Mouse (Mus musculus): ENCODE results near the gene Zdhhc1.
A peak's percentile ranks its signal among the peaks of the same experiment; 100 is the strongest.

Zdhhc1 gene

GRCm38 (mm10) chr8:105476628-105477413 is 19.9 kb downstream of the Zdhhc1 start:
- DNase-seq (ENCODE audit: low spot score): peak; percentile 75

GRCm38 (mm10) chr8:105476161-105476560 is 20.5 kb downstream of the Zdhhc1 start:
- no peak for DNase-seq (ENCODE audit: low spot score)

GRCm38 (mm10) chr8:105475742-105476141 is 21.0 kb downstream of the Zdhhc1 start:
- no peak for DNase-seq (ENCODE audit: low spot score)

- DNase-seq (ENCODE audit: low spot score): no peak
Observed at GRCm38 (mm10) chr8:105475254-105475653, 21.4 kb downstream of the Zdhhc1 start.

- peak; percentile 44 for DNase-seq (ENCODE audit: low spot score)
Observed at GRCm38 (mm10) chr8:105474680-105475079, 22.0 kb downstream of the Zdhhc1 start.

- peak; percentile 72 for DNase-seq (ENCODE audit: low spot score)
Observed at GRCm38 (mm10) chr8:105473816-105474606, 22.7 kb downstream of the Zdhhc1 start.

- no peak for DNase-seq (ENCODE audit: low spot score)
Observed at GRCm38 (mm10) chr8:105472983-105473382, 23.7 kb downstream of the Zdhhc1 start.

GRCm38 (mm10) chr8:105472414-105472932 is 24.2 kb downstream of the Zdhhc1 start:
- DNase-seq (ENCODE audit: low spot score): no peak

GRCm38 (mm10) chr8:105471314-105472015 is 25.2 kb downstream of the Zdhhc1 start, which contains the start of gene Tppp3:
TSS of gene Tppp3 (minus strand) at chr8:105471526.
- peak; percentile 97 for DNase-seq (ENCODE audit: low spot score)

- DNase-seq (ENCODE audit: low spot score): no peak
Observed at GRCm38 (mm10) chr8:105470681-105471313, 25.9 kb downstream of the Zdhhc1 start.

GRCm38 (mm10) chr8:105470262-105470661 is 26.4 kb downstream of the Zdhhc1 start:
- DNase-seq (ENCODE audit: low spot score): no peak

GRCm38 (mm10) chr8:105469816-105470215 is 26.9 kb downstream of the Zdhhc1 start:
- no peak for DNase-seq (ENCODE audit: low spot score)

GRCm38 (mm10) chr8:105469041-105469695 is 27.5 kb downstream of the Zdhhc1 start:
- peak; percentile 85 for DNase-seq (ENCODE audit: low spot score)

- DNase-seq (ENCODE audit: low spot score): no peak
Observed at GRCm38 (mm10) chr8:105468002-105468720, 28.5 kb downstream of the Zdhhc1 start.

GRCm38 (mm10) chr8:105467396-105467985 is 29.2 kb downstream of the Zdhhc1 start:
- no peak for DNase-seq (ENCODE audit: low spot score)

- DNase-seq (ENCODE audit: low spot score): no peak
Observed at GRCm38 (mm10) chr8:105466700-105467291, 29.9 kb downstream of the Zdhhc1 start.

- DNase-seq (ENCODE audit: low spot score): no peak
Observed at GRCm38 (mm10) chr8:105466246-105466645, 30.5 kb downstream of the Zdhhc1 start.

GRCm38 (mm10) chr8:105464595-105464994 is 32.1 kb downstream of the Zdhhc1 start:
- no peak for DNase-seq (ENCODE audit: low spot score)

GRCm38 (mm10) chr8:105461085-105461803 is 35.5 kb downstream of the Zdhhc1 start:
- peak; percentile 76 for DNase-seq (ENCODE audit: low spot score)
